Comparison of ENCODE assay signal across 14 mouse cellular contexts in genomic region chr12:99260171-99260570, GRCm38 (mm10).
A peak's percentile ranks its signal among the peaks of the same experiment; 100 is the strongest.
DNase-seq lines count a peak whose midpoint lies in the region; ATAC-seq lines count a peak whose summit lies in the region.
"Had no signal": no experiment of that assay in that cellular context is flagged by ENCODE, and none has a peak within 500 bp of the region (broad histone marks: within the 10 kb centered on the region; RNA-seq: fewer than 3 reads in every experiment).

No protein-coding gene starts in this region.

- no peak overlapping the region for H3K9ac ChIP-seq in kidney, embryonic 16.5 days (replicated peaks; ENCODE audit: low read length)
- H3K9ac ChIP-seq: liver, embryonic 12.5 days had no signal

- H3K27me3 ChIP-seq in kidney, embryonic 16.5 days (ENCODE audit: insufficient read depth, low read length), result no peaks in the 10 kb centered on the region
- H3K27me3 ChIP-seq: CH12.LX; liver, embryonic 12.5 days; megakaryocyte, embryonic 14.5 days had no signal

- DNase-seq in kidney, adult 9 months, result peak; percentile 17
- DNase-seq in kidney, adult 11 months, result no peak
- peak; percentile 11 for DNase-seq in 3T3-L1 (ENCODE audit: low read depth, low spot score)
- peak; percentile 87 for DNase-seq in Muller cell, postnatal 12 days (ENCODE audit: inconsistent ontology term)
- DNase-seq in layer of hippocampus, adult 9-10 months (ENCODE audit: low spot score), result no peak
- DNase-seq in right cerebral cortex, postnatal 25 days, result no peak
- DNase-seq: adrenal gland, postnatal 10 days; cerebellum, adult 8-10 months; heart, adult 11 months; layer of hippocampus, adult 9-11 months had no signal

- peaks cover 31% of the 10 kb centered on the region for H3K4me1 ChIP-seq in kidney, embryonic 16.5 days (ENCODE audit: insufficient read depth, low read length)

- no peaks in the 10 kb centered on the region for H3K36me3 ChIP-seq in kidney, embryonic 16.5 days (ENCODE audit: insufficient read depth, low read length)
- H3K36me3 ChIP-seq: liver, embryonic 12.5 days had no signal

- no peaks in the 10 kb centered on the region for H3K9me3 ChIP-seq in kidney, embryonic 16.5 days (ENCODE audit: low read length)
- H3K9me3 ChIP-seq: liver, embryonic 12.5 days; megakaryocyte, embryonic 14.5 days had no signal

- no peak overlapping the region for H3K4me3 ChIP-seq in kidney, embryonic 16.5 days (ENCODE audit: low read length)
- H3K4me3 ChIP-seq: liver, embryonic 12.5 days; megakaryocyte, embryonic 14.5 days had no signal

- no peak for ATAC-seq in kidney, embryonic 16.5 days (ENCODE audit: low FRiP score, low TSS enrichment)
- ATAC-seq: liver, embryonic 12.5 days had no signal

- H3K27ac ChIP-seq in kidney, embryonic 16.5 days (ENCODE audit: low read length), result peak overlapping the region; percentile 45; the same call in 1 of the 2 replicates
- H3K27ac ChIP-seq: liver, embryonic 12.5 days had no signal

- H3K4me2 ChIP-seq in kidney, embryonic 16.5 days (replicated peaks; ENCODE audit: low read depth, low read length), result no peak overlapping the region
- H3K4me2 ChIP-seq: liver, embryonic 12.5 days had no signal

- WGBS in kidney, embryonic 16.5 days, result 37% methylated on average over 10 of the region's 10 CpGs

Comparison
In these comparisons a context has a peak if more than half of its experiments do, and no peak if none do; other contexts are left out.
1. DNase-seq: peak in kidney, adult 9 months (single experiment), 3T3-L1 (single experiment) and Muller cell, postnatal 12 days (single experiment); none in kidney, adult 11 months (single experiment), layer of hippocampus, adult 9-10 months (single experiment) and right cerebral cortex, postnatal 25 days (single experiment).